Mouse (Mus musculus): ENCODE measurements around the gene Dcn. TPM values are rescaled to one million over a fixed set of nuclear protein-coding genes. Genes with fewer than 3 reads are reported as not detected.

The Dcn gene
- polyA plus RNA-seq, 1 experiment from 2014 or later: 88.4 TPM

DNA sequence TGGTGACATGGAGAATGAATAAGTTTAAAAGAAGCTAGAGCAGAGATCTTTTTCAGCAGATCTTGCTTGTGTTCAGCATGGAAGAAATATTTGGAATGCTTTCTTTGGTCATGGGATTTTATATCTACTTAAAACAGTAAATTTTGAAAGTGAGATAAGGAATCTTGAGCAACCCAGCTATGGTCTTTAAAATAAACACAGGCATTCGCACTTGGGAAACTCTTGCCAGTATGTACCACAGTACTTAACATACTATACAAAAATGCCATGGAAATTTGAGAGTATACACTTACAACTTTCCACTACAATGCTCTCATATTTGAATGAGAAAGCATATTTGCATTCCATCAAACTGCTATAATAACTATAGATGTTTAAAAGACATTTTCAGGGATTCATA, 68.3 kb downstream of the Dcn start:
- DNase-seq (ENCODE audit: low spot score): no peak

DNA sequence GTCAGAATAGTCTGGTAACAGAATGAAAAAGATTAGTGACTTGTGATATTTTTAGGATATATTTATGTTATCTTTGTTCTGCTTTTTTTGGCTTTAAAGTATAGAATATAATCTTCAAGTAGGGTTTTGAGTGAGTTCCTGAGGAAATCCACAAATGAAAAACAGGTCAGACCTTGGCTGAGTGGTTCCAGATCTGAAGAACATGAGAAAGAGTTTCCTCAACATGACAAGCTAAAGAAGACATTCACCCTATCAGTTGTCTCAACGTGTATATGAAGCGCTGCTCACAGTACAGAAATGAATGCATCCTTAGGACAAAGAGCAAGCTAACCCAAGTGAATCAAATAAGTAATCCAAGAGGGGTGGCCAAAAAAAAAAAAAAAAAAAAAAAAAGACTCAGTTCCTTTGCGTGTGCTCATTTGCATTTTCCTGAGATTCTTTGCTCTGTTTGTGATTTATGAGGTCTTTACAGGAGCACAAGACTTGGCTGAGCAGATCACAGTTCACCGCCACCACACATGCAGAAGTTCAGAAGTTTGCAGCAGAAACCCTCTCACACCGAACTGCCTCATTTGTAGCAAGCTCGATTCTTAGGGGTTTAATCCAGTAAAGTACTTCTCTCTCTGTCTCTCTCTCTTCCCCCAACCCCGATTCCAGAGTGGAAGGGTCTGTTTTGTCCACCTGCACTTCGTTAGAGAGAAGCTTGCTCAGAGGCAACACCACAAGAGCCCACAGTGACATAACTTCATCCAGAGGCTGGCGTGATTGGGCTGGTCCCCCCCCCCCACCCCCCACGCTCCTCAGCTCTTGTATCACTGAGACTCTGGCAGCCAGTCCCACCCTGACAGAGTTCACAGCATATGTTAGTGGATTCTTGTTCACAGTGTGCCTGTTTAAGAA, 85.8 kb downstream of the Dcn start, which contains the start of gene Lum:
Lum (plus strand) TSS at position 172 of the 900 bp plus-strand sequence.
- DNase-seq (ENCODE audit: low spot score): no peak

- no peak for DNase-seq (ENCODE audit: low spot score)
Observed at GRCm38 (mm10) chr10:97567489-97568135, 88.2 kb downstream of the Dcn start.

Other genes with a start within 250 kb of the Dcn start
- gene Lum, start 85.5 kb downstream of the Dcn start, polyA plus RNA-seq (2015; fragmentation: Nextera tagmentation; extraction: Ambion mirVana): 25.0 and 27.2 TPM in 2 replicates
- gene Kera, start 127.3 kb downstream of the Dcn start, polyA plus RNA-seq (2015; fragmentation: Nextera tagmentation; extraction: Ambion mirVana): 0.57 and 1.0 TPM in 2 replicates
- gene Epyc, start 164.5 kb downstream of the Dcn start, polyA plus RNA-seq (2015; fragmentation: Nextera tagmentation; extraction: Ambion mirVana): 1.2 and 1.4 TPM in 2 replicates
- gene Ccer1, start 213.4 kb downstream of the Dcn start, polyA plus RNA-seq (2015; fragmentation: Nextera tagmentation; extraction: Ambion mirVana): not detected in 2 replicates
- gene C030005K15Rik, start 247.1 kb downstream of the Dcn start, polyA plus RNA-seq (2015; fragmentation: Nextera tagmentation; extraction: Ambion mirVana): not detected in 2 replicates

Data from thymus, postnatal 0 days (tissue).